Mouse (Mus musculus) hindbrain, embryonic 16.5 days (tissue): ENCODE data around the gene Relb. TPM values are rescaled to one million over a fixed set of nuclear protein-coding genes. Genes with fewer than 3 reads are reported as not detected.
A peak's percentile ranks its signal among the peaks of the same experiment; 100 is the strongest.

Experiments used
- ATAC-seq: fragments of 200-750 bp; cut with Nextera tagmentation; 2 replicates; pipeline ENCODE4 v1.8.0; 2017; ENCODE audit warnings: moderate TSS enrichment, moderate library complexity
- H3K27ac ChIP-seq: fragments of 300-500 bp; sonication (generic); 2 replicates; pipeline ENCODE4 v1.5.1; 2014; ENCODE audit warnings: low read depth, mild to moderate bottlenecking, control low read depth, low read length, moderate library complexity
- H3K27me3 ChIP-seq: fragments of 300-500 bp; sonication (generic); replicated peaks from 2 replicates; pipeline ENCODE4 v1.6.1; 2014; ENCODE audit warnings: low read length; ENCODE audit not compliant: control insufficient read depth, insufficient read depth
- H3K36me3 ChIP-seq: fragments of 300-500 bp; sonication (generic); 2 replicates; pipeline ENCODE4 v1.6.1; 2014; ENCODE audit warnings: mild to moderate bottlenecking, low read length, moderate library complexity, mixed read lengths; ENCODE audit not compliant: control insufficient read depth, insufficient read depth
- H3K4me1 ChIP-seq: fragments of 300-500 bp; sonication (generic); 2 replicates; pipeline ENCODE4 v1.6.1; 2014; ENCODE audit warnings: low read depth, low read length; ENCODE audit not compliant: control insufficient read depth, insufficient read depth
- H3K4me2 ChIP-seq: fragments of 300-500 bp; sonication (generic); 2 replicates; pipeline ENCODE4 v1.6.1; 2014; ENCODE audit warnings: mild to moderate bottlenecking, low read length, control low read depth, moderate library complexity
- H3K4me3 ChIP-seq: fragments of 300-500 bp; sonication (generic); 2 replicates; pipeline ENCODE4 v1.5.1; 2014; ENCODE audit warnings: mild to moderate bottlenecking, low read length, control low read depth, moderate library complexity
- H3K9ac ChIP-seq: fragments of 300-500 bp; sonication (generic); 2 replicates; pipeline ENCODE4 v1.6.1; 2014; ENCODE audit warnings: low read depth, mild to moderate bottlenecking, control low read depth, low read length, moderate library complexity
- H3K9me3 ChIP-seq: fragments of 300-500 bp; sonication (generic); 2 replicates; pipeline ENCODE4 v1.6.1; 2014; ENCODE audit warnings: mild to moderate bottlenecking, low read length, moderate library complexity; ENCODE audit not compliant: control insufficient read depth
- WGBS: fragments of 180-500 bp; shearing (Covaris S2); extraction: QIAGEN DNeasy Blood & Tissue Kit; methylation state at CpG from one replicate; pipeline ENCODE4 v1.1.7; 2014; 5-methylcytosine and 5-hydroxymethylcytosine counted together
- polyA plus RNA-seq: library from polyadenylated mRNA; unstranded; fragments of >200 nt; fragmentation: Nextera tagmentation; extraction: Ambion mirVana; gene quantifications from 2 replicates; pipeline ENCODE4 v1.2.1, GENCODE M21; 2015

The Relb gene
- polyA plus RNA-seq, 1 experiment from 2014 or later = 6.7 TPM

DNA sequence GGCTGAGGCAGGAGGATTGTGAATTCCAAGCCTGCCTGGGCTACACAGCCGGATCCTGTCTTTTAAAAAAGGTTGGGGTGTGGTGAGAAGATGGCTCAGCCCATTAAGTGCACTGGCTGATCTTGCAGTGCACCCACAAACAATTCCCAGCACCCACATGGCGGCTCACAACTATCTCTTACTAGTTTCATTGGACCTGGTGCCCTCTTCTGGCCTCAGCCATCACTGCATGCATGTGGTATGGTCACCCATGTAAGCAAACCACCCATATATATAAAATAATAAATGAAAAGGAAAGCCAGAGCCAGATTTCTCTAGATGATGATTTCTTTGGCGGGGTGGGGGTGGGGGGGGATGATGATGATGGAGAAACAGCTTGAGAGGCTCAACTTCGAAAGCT, 64.8 kb downstream of the Relb start:
- ATAC-seq = no peak
- Histone ChIP-seq H3K4me1 (peaks cover 25% of the 10 kb centered on the region), H3K9ac (no peak overlapping the region), H3K4me3 (no peak overlapping the region), H3K9me3 (peaks cover 4% of the 10 kb centered on the region; the same call in 1 of the 2 replicates), H3K27me3 (no peaks in the 10 kb centered on the region), H3K27ac (no peak overlapping the region), H3K4me2 (no peak overlapping the region), H3K36me3 (peaks cover 24% of the 10 kb centered on the region)
- WGBS = 85% methylated on average over 3 of the region's 4 CpGs

DNA sequence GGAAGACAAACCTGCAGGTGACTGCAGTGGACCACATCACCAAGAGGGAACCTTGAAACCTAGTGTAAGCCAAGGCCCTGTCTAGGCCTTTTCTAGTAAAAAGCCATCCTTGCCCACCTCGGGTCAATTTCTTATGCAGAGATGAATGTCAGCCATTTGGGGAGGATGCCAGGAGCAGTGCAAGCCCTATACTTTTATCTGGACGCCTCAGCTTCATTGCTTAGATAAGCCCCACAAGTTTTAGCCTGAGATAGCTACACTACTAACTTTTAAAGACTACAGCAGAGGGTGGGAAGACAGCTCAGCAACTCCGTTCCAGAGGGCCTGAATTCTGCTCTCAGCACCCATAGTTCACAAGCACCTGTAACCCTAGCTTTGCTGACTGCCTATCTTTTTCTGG, 65.4 kb downstream of the Relb start:
- WGBS = 88% methylated on average over 3 of the region's 3 CpGs
- peaks cover 18% of the 10 kb centered on the region for H3K36me3 ChIP-seq
- no peak overlapping the region for H3K9ac ChIP-seq
- no peak overlapping the region for H3K27ac ChIP-seq
- no peak for ATAC-seq
- H3K4me1 ChIP-seq = peaks cover 31% of the 10 kb centered on the region
- H3K4me2 ChIP-seq = no peak overlapping the region
- no peaks in the 10 kb centered on the region for H3K27me3 ChIP-seq
- H3K9me3 ChIP-seq = peaks cover 4% of the 10 kb centered on the region; the same call in 1 of the 2 replicates
- no peak overlapping the region for H3K4me3 ChIP-seq

DNA sequence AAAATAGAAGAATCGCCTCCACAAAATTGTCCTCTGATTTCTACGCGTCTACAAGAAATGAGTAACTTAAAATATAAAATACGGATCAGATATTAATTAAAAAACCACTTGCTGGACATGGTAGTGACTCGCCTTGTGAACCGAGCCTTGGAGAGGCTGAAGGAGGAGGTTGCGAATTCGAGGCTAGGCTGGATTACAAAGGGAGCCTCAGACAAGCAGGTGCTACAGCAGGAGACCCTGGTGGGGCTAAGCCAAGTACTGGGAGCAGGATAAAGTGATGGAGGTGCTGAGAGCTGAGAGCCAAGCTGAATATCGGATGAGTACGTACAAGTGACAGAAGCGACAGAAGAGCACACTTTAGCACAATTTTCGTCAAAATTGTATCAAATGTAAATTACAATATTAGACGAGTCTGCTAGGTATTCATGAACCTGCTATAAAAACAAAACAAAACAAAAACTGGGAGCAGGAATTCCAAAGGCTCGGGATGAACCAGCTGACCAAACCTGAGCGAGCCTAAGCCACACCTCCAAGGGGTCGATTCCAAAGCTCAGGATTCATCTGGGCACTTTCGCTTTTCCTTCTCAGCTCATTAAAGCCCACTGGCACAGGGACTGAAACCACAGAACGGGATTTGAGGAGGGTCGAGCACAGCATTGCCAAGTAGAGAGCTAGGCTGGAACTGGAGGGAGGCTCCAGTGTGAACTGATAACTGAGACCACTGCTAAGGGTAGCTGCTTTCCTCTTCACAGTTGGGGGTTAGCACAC, 66.4 kb downstream of the Relb start, which contains the start of gene Ppp1r37:
Ppp1r37 (minus strand) TSS at position 434 of the 768 bp plus-strand sequence.
- WGBS = 4% methylated on average over 19 of the region's 19 CpGs
- no peaks in the 10 kb centered on the region for H3K27me3 ChIP-seq
- H3K36me3 ChIP-seq = peaks cover 16% of the 10 kb centered on the region
- peak within 1 kb of the TSS; percentile 73 for H3K4me2 ChIP-seq
- H3K27ac ChIP-seq = peak within 1 kb of the TSS; percentile 94
- peak within 1 kb of the TSS; percentile 89 for H3K4me3 ChIP-seq
- H3K9me3 ChIP-seq = peaks cover 4% of the 10 kb centered on the region; the same call in 1 of the 2 replicates
- peak; percentile 19; the same call in 1 of the 2 replicates for ATAC-seq
- H3K4me1 ChIP-seq = peaks cover 41% of the 10 kb centered on the region
- H3K9ac ChIP-seq = peak within 1 kb of the TSS; percentile 98

DNA sequence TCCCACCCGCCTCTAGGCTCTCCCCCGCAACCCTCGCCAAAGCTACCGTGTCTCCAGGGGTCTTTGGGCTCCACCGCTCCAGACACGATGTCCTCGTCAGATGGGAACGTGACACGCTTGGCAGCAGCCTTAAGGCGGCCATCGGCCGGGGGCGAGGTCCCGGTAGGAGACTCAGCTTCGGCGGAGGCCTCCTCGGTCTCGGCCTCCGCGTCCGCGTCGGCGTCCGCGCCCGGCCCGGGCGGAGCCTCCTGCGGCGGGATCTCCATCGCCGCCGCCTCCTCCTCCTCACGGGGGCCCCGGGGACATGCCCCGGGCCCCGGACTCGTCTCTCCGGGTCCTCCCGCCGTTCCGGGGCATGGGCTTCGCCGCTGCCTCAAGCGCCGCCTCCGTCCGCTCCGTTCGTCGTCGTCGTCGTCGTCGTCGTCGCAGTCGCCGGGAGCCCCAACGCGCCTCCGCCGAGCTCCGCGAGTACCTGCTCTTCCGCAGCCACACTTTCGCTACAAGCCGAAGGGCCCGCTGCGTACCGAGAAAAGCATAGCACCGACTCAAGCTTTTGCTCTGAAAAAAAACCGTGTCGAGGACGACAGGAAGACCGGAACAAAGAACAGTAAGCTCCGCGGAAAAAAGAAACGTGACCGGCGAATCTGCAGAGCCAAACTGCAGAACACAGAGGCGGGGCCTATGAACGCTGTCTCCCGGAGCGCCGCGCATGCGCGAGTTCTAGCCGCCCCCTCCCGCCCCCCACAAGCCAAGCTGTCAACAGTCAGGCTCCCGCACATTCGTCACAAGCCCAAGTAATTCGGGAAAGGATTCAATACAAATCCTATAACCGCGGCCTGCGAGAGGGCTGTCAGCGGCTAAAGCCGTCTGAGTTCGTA, 67.2 kb downstream of the Relb start:
- Histone ChIP-seq H3K27me3 (no peaks in the 10 kb centered on the region), H3K9me3 (peaks cover 4% of the 10 kb centered on the region; the same call in 1 of the 2 replicates), H3K4me2 (peak overlapping the region; percentile 73), H3K4me3 (peak overlapping the region; percentile 89), H3K4me1 (peaks cover 44% of the 10 kb centered on the region), H3K36me3 (peaks cover 16% of the 10 kb centered on the region), H3K9ac (peak overlapping the region; percentile 98), H3K27ac (peak overlapping the region; percentile 94)
- under 1% methylated on average over 88 of the region's 102 CpGs for WGBS
- peak; percentile 89 for ATAC-seq

DNA sequence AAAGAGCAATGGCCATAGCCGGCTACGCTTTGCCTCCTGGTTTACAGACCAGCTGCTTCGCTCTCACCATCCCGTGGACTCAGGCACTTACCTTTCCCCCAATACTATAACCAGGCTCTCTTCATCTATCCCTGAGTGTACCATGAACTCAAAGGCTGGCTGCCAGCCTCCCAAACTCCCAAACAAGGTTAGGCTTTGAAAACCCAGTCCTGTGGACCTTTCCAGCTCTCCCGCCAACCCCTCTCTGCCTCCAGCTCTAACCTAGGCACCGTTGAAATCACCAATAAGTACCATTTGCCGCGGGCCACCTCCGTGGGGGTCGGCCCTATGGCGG, 67.8 kb downstream of the Relb start:
- Histone ChIP-seq H3K36me3 (peaks cover 16% of the 10 kb centered on the region), H3K4me2 (peak overlapping the region; percentile 73), H3K27me3 (no peaks in the 10 kb centered on the region), H3K9me3 (peaks cover 4% of the 10 kb centered on the region; the same call in 1 of the 2 replicates), H3K9ac (peak overlapping the region; percentile 98), H3K4me1 (peaks cover 48% of the 10 kb centered on the region), H3K4me3 (peak overlapping the region; percentile 89), H3K27ac (peak overlapping the region; percentile 94)
- no peak; the same call in 1 of the 2 replicates for ATAC-seq
- WGBS = 2% methylated on average over 11 of the region's 11 CpGs

DNA sequence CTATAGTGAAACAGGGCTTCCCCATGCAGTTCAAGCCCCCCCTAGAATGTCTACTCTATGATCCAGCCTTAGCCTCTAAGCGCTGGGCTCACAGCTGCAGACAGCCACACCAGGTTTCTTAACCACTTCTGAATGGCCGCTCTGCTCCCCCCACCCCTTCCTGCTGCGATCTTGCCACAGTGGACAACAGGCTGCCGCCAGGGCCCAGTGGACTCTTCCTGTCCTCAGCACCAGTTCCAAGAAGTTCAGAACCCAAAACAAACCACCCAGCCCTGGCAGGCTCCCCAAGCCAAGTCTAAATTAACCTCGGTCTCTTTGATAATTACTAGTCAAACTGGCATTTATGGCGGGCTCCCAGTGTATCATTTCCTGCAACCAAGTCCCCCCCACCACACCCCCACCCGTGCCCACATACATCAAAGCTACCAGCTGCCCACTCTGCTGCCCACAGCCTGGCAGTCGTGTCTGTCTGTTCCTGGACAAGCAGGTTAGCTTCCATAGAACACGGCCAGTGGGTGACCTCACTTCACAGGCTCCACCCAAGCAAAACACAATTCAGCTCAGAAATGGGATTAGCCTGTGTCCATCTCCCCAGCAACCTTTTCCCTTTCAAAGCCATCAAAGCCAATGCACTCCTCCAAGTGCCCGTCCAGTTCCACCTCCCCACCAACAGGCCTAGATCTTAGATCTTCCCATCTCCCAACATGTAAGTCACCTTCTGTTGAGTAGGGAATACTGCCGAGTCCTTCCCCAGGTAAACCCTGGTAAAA, 68.6 kb downstream of the Relb start:
- Histone ChIP-seq H3K4me1 (peaks cover 48% of the 10 kb centered on the region), H3K9ac (peak overlapping the region; percentile 98), H3K36me3 (peaks cover 15% of the 10 kb centered on the region), H3K4me3 (peak overlapping the region; percentile 89), H3K9me3 (peaks cover 4% of the 10 kb centered on the region; the same call in 1 of the 2 replicates), H3K27ac (peak overlapping the region; percentile 94), H3K4me2 (peak overlapping the region; percentile 73), H3K27me3 (no peaks in the 10 kb centered on the region)
- 24% methylated on average over 11 of the region's 11 CpGs for WGBS
- no peak for ATAC-seq

DNA sequence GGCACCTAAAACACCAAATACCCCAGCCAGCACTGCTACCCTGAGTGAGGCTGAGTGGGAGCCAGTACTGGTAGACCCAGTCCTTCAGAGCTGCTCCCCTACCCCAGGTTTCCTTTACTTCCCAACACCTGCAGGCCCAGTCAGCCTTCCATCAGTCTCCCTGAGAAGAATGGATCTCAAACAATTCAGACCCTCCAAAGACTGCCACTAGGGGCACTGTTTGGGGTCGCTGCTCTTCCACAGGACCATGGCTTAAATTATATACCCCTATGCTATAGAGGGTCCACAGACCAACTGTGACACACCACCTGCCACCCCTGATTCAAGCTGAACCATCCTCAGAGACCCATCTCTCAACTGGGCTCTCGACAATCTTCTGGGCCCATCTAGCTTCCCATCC, 70.3 kb downstream of the Relb start:
- peak overlapping the region; percentile 36; the same call in 1 of the 2 replicates for H3K9ac ChIP-seq
- H3K4me1 ChIP-seq = peaks cover 48% of the 10 kb centered on the region
- WGBS = 45% methylated on average over 2 of the region's 2 CpGs
- H3K27ac ChIP-seq = no peak overlapping the region
- no peak for ATAC-seq
- H3K9me3 ChIP-seq = no peaks in the 10 kb centered on the region
- peak overlapping the region; percentile 26 for H3K4me2 ChIP-seq
- H3K4me3 ChIP-seq = no peak overlapping the region
- no peaks in the 10 kb centered on the region for H3K36me3 ChIP-seq
- H3K27me3 ChIP-seq = no peaks in the 10 kb centered on the region

DNA sequence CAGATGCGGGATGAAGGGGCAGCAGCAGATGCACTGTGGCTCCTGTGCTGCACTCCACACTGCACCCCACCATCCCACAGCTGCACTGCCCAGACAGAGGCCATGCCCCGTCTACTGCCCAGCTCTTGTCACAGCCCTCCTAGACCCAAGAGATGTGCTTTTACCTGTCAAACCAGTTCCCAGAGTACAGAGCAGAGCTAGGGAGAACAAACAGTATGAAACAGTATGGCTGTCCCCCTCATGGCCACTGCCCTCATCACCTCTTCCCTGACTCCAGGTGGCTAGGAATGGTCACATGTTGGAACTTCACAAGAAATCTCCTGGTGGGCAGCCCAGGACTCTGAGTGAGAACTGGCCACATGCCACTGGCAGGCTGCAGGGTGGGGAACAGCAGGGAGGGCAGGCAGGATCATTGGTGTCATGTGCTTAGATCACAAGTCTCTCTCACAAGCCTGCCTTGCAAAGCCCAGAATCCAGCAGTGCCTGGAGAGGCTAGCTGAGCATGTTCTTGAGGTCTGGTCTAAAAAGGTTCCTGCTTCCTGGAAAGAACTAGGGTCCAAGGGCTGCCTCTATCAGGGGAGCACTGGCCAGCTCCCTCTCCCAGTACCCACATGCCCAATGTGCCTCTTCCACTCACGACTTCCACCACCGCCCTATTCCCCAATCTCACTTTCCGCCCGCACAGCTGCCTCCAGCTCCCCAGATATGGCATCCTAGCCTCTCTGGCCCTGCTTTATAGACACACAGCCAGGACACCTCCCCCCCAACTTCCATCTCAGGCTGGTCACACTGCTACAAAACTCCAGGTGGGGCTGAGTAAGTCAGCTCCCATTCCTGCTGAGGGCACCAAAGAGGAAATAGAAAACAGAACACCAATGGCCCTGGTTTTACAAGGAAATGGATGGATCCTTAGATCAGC, 71.0 kb downstream of the Relb start:
- peak overlapping the region; percentile 36 for H3K9ac ChIP-seq
- H3K9me3 ChIP-seq = no peaks in the 10 kb centered on the region
- H3K36me3 ChIP-seq = no peaks in the 10 kb centered on the region
- no peaks in the 10 kb centered on the region for H3K27me3 ChIP-seq
- no peak overlapping the region for H3K4me3 ChIP-seq
- H3K27ac ChIP-seq = no peak overlapping the region
- 95% methylated on average over 6 of the region's 6 CpGs for WGBS
- peaks cover 45% of the 10 kb centered on the region for H3K4me1 ChIP-seq
- peak overlapping the region; percentile 26 for H3K4me2 ChIP-seq
- no peak for ATAC-seq
